Mouse (Mus musculus) midbrain, postnatal 0 days (tissue): ENCODE measurements around the gene Brd1. TPM values are rescaled to one million over a fixed set of nuclear protein-coding genes. Genes with fewer than 3 reads are reported as not detected.
"Not testable (repeated sequence)": the region's sequence is repeated elsewhere in the genome, so short reads cannot be mapped to it uniquely, and the experiment has no call there.

Experiments
- ATAC-seq: fragments of 200-750 bp; cut with Nextera tagmentation; 2 replicates; pipeline ENCODE4 v1.8.0; 2017; ENCODE audit warnings: moderate number of reproducible peaks, mild to moderate bottlenecking, moderate TSS enrichment, moderate library complexity; ENCODE audit not compliant: low FRiP score
- DNase-seq: peaks from one replicate; pipeline ENCODE4 v3.0.0-alpha.2; 2015; ENCODE audit warnings: low spot score
- H3K27ac ChIP-seq: fragments of 300-500 bp; sonication (generic); 2 replicates; pipeline ENCODE4 v1.5.1; 2014; ENCODE audit warnings: low read depth, mild to moderate bottlenecking, low read length, mixed read lengths
- H3K27me3 ChIP-seq: fragments of 300-500 bp; sonication (generic); 2 replicates; pipeline ENCODE4 v1.6.1; 2014; ENCODE audit warnings: low read length, control low read depth, mixed read lengths; ENCODE audit not compliant: insufficient read depth
- H3K36me3 ChIP-seq: fragments of 300-500 bp; sonication (generic); 2 replicates; pipeline ENCODE4 v1.6.1; 2014; ENCODE audit warnings: low read length, control low read depth, mixed read lengths; ENCODE audit not compliant: insufficient read depth
- H3K4me1 ChIP-seq: fragments of 300-500 bp; sonication (generic); 2 replicates; pipeline ENCODE4 v1.6.1; 2014; ENCODE audit warnings: mild to moderate bottlenecking, control low read depth, antibody characterized with exemption, low read length, mixed read lengths; ENCODE audit not compliant: insufficient read depth
- H3K4me2 ChIP-seq: fragments of 300-500 bp; sonication (generic); 2 replicates; pipeline ENCODE4 v1.6.1; 2014; ENCODE audit warnings: low read depth, mild to moderate bottlenecking, low read length, mixed read lengths; ENCODE audit not compliant: poor library complexity, severe bottlenecking
- H3K4me3 ChIP-seq: fragments of 300-500 bp; sonication (generic); 2 replicates; pipeline ENCODE4 v1.5.1; 2014; ENCODE audit warnings: low read depth, mild to moderate bottlenecking, low read length, moderate library complexity
- H3K9ac ChIP-seq: fragments of 300-500 bp; sonication (generic); replicated peaks from 2 replicates; pipeline ENCODE4 v1.6.1; 2014; ENCODE audit warnings: mild to moderate bottlenecking, low read length, moderate library complexity, mixed read lengths; ENCODE audit not compliant: poor library complexity, severe bottlenecking
- H3K9me3 ChIP-seq: fragments of 300-500 bp; sonication (generic); 2 replicates; pipeline ENCODE4 v1.6.1; 2016; ENCODE audit warnings: low read length, control low read depth
- CTCF ChIP-seq: IDR thresholded peaks from 2 replicates; pipeline ENCODE4 v1.5.1; 2016; ENCODE audit warnings: antibody characterized with exemption, mild to moderate bottlenecking
- WGBS: fragments of 180-500 bp; shearing (Covaris S2); extraction: QIAGEN DNeasy Blood & Tissue Kit; methylation state at CpG from one replicate; pipeline ENCODE4 v1.1.7; 2014; 5-methylcytosine and 5-hydroxymethylcytosine counted together
- polyA plus RNA-seq: library from polyadenylated mRNA; unstranded; fragments of >200 nt; fragmentation: Nextera tagmentation; extraction: Ambion mirVana; gene quantifications from 2 replicates; pipeline ENCODE4 v1.2.1, GENCODE M21; 2015
- total RNA-seq: library from RNA; depleted of rRNA; stranded (reverse); fragments of >200 nt; gene quantifications from 2 replicates; pipeline ENCODE4 v1.2.3, GENCODE M21; 2014

Brd1 gene
- total and polyA plus RNA-seq, 2 experiments from 2014 or later, result 11.7 to 42.2 TPM

DNA sequence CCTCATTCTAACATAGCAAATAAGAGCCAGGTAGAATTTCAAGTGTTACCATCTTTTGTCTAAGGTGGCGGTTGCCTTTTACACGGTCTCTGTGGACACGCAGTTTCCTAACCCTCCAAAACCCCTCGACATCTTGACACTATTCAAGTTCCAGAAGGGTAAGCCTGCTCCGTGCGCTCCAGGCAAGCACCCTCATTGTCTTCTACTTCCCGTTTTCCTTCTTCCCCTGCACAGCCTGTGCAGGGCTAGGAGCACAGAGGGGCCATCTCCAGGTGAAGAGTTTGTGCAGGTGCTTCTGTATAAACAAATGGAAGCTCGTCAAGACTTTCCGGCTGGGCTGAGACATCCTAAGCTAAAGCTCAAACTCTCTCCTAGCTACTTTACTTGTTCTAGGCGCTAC, 16.0 kb upstream of the Brd1 start:
- no peak for TF ChIP-seq CTCF
- no peak overlapping the region for H3K4me2 ChIP-seq
- H3K4me1 ChIP-seq, result no peaks in the 10 kb centered on the region; the same call in 1 of the 2 replicates
- no peak for ATAC-seq
- H3K27me3 ChIP-seq, result no peaks in the 10 kb centered on the region
- H3K27ac ChIP-seq, result no peak overlapping the region
- no peak overlapping the region for H3K9ac ChIP-seq
- no peak for DNase-seq
- H3K4me3 ChIP-seq, result no peak overlapping the region
- WGBS, result 94% methylated on average over 10 of the region's 10 CpGs
- no peaks in the 10 kb centered on the region for H3K9me3 ChIP-seq
- H3K36me3 ChIP-seq, result no peaks in the 10 kb centered on the region

DNA sequence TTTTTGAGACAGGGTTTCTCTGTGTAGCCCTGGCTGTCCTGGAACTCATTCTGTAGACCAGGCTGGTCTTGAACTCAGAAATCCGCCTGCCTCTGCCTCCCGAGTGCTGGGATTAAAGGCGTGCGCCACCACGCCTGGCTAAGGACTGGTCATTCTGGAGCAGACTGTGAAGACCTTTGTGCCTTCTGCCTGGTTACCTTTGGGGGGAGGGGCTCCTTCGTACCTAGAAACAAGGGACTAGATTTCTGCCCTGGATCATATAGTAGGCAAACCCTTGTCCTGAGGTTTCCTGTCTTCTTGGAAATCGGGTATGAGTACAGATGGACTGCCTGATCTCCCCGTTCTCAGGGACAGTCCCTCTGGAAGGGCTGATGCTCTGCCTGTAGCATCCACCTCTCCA, 15.6 kb upstream of the Brd1 start:
- H3K27ac ChIP-seq, H3K4me1 ChIP-seq, H3K27me3 ChIP-seq, H3K4me2 ChIP-seq, H3K9ac ChIP-seq, H3K4me3 ChIP-seq, H3K9me3 ChIP-seq, DNase-seq, H3K36me3 ChIP-seq, ATAC-seq: not testable (repeated sequence)
- WGBS, result 88% methylated on average over 8 of the region's 8 CpGs

DNA sequence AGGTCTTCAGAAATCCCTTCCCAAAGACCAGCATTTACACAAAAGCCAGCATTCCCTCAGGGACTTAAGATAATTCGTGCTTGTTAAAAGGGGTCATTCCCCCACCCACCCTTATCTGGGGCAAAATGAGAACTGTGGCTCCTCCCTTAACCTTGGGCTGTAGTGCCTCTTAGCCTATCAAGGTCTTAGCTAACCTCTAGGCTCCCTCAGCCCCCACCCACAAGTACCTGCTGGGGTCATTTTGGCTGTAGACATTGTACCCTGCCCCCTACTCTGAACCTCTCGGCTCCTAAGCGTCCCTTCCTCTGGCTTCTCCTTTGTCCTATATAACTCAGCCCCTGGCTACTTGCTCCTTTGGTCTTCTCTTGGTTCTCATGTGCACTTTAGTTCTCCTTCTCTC, 11.9 kb upstream of the Brd1 start:
- no peak overlapping the region for H3K9ac ChIP-seq
- DNase-seq (no peak), ATAC-seq (no peak)
- H3K9me3 ChIP-seq, result no peaks in the 10 kb centered on the region
- H3K27ac ChIP-seq, result no peak overlapping the region
- H3K36me3 ChIP-seq, result no peaks in the 10 kb centered on the region
- no peak overlapping the region for H3K4me3 ChIP-seq
- no peak for TF ChIP-seq CTCF
- no peaks in the 10 kb centered on the region for H3K27me3 ChIP-seq
- WGBS, result 70% methylated on average over 3 of the region's 3 CpGs
- H3K4me1 ChIP-seq, result no peaks in the 10 kb centered on the region; the same call in 1 of the 2 replicates
- H3K4me2 ChIP-seq, result no peak overlapping the region

DNA sequence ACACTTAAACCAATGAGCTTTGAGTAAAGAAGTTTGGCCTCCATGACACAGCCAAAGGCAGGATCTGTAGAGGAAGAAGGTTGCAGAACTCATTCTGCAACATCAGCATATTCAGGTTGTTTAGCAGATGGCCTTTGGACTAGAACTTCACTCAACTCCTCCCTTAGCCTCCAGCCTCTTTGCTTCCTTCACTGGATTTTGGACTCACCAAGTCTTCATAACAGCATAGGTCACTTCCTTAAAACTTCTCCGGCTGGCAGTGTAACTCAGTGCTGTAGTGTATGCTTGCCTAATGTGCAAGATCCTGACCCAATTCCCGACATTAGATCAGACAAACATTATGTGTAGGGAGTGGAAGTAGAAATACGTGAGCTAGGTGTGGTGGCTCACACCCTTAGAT, 11.3 kb upstream of the Brd1 start:
- Histone ChIP-seq H3K9me3 (no peaks in the 10 kb centered on the region), H3K4me1 (no peaks in the 10 kb centered on the region; the same call in 1 of the 2 replicates), H3K36me3 (no peaks in the 10 kb centered on the region), H3K4me2 (no peak overlapping the region), H3K27ac (no peak overlapping the region), H3K9ac (no peak overlapping the region), H3K27me3 (no peaks in the 10 kb centered on the region), H3K4me3 (no peak overlapping the region)
- TF ChIP-seq CTCF, result no peak
- 86% methylated on average over 3 of the region's 3 CpGs for WGBS
- DNase-seq (no peak), ATAC-seq (no peak)

DNA sequence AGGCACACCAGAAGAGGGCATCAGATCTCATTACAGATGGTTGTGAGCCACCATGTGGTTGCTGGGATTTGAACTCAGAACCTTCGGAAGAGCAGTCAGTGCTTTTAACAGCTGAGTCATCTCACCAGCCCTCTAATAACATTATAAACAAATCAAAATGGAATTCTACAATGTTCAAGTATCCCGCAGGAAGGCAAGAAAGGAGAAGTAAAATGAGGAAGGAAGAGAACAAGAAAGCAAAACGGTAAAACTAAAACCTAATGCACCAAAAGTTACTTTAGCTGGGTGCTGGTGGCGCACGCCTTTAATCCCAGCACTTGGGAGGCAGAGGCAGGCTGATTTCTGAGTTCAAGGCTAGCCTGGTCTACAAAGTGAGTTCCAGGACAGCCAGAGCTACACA, 9.3 kb upstream of the Brd1 start:
- not testable (repeated sequence) for H3K27me3 ChIP-seq, H3K4me2 ChIP-seq, H3K4me1 ChIP-seq, H3K9me3 ChIP-seq, DNase-seq, H3K4me3 ChIP-seq, H3K27ac ChIP-seq, H3K36me3 ChIP-seq, ATAC-seq, H3K9ac ChIP-seq
- 90% methylated on average over 5 of the region's 5 CpGs for WGBS

DNA sequence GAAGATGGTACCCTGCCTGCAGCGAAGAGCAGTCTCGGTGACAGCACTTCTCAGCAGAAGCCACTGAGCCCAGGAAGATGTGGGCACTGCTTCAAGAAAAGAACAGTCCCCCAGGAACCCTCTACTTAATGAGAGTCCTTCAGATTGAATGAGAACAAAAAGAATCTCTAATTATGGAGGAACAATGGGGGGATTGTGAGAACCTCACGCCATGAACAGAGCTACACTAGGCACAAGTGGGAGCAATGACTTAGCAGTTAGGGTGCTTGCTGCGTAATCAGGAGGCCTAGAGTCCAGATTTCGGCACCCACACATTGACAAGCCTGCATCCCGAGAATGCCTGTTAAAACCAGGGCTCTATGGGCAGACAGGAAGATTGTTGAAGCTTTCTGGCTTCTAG, 7.3 kb upstream of the Brd1 start:
- no peak overlapping the region for H3K9ac ChIP-seq
- H3K4me3 ChIP-seq, result no peak overlapping the region
- H3K4me2 ChIP-seq, result no peak overlapping the region
- ATAC-seq, result no peak
- TF ChIP-seq CTCF, result no peak
- H3K4me1 ChIP-seq, result no peaks in the 10 kb centered on the region
- H3K27me3 ChIP-seq, result no peaks in the 10 kb centered on the region
- no peaks in the 10 kb centered on the region for H3K36me3 ChIP-seq
- H3K9me3 ChIP-seq, result no peaks in the 10 kb centered on the region
- no peak overlapping the region for H3K27ac ChIP-seq
- DNase-seq, result no peak
- WGBS, result 59% methylated on average over 6 of the region's 6 CpGs

DNA sequence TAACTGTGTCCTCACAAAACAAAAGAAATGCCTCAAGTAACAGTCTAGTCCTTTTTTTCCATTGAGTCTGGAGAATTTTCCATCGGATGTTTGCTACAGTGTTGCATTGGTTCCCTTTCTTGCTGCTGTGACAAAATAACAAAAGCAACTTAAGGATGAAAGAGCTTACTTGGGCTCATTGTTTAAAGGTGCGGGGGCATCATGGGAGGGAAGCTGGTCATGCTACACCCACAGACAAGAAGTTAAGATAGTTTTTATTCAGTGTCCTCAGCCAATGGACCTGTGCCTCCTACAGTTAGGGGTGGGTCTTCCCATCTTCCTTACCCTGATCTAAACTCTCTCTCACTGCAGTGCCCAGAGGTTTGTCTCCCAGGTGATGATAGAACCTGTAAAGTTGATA, 4.4 kb upstream of the Brd1 start:
- no peak overlapping the region for H3K4me2 ChIP-seq
- no peak overlapping the region for H3K9ac ChIP-seq
- no peaks in the 10 kb centered on the region for H3K36me3 ChIP-seq
- DNase-seq (no peak), ATAC-seq (no peak)
- no peak overlapping the region for H3K4me3 ChIP-seq
- WGBS, result 53% methylated on average over 2 of the region's 2 CpGs
- H3K9me3 ChIP-seq, result no peaks in the 10 kb centered on the region
- TF ChIP-seq CTCF, result no peak
- no peak overlapping the region for H3K27ac ChIP-seq
- no peaks in the 10 kb centered on the region for H3K4me1 ChIP-seq
- H3K27me3 ChIP-seq, result no peaks in the 10 kb centered on the region
